Mouse (Mus musculus) CH12.LX (cell line): ENCODE results near the gene Arl9.
A peak's percentile ranks its signal among the peaks of the same experiment; 100 is the strongest.

ENCODE experiments used
- CHD2 ChIP-seq: IDR thresholded peaks from 2 replicates; pipeline ENCODE4 v1.6.1; 2011; ENCODE audit warnings: low read length, improper control_type of control experiment
- CTCF ChIP-seq, 2 experiments: IDR thresholded peaks in 1 of 2; conservative IDR thresholded peaks in 1 of 2; 2 replicates each; pipeline ENCODE4 v1.5.1; 2011 to 2012; ENCODE audit warnings: low read depth in 2 of 2, low read length in 2 of 2, improper control_type of control experiment in 1 of 2, inconsistent platforms in 1 of 2, mild to moderate bottlenecking in 1 of 2, moderate library complexity in 1 of 2
- EP300 ChIP-seq: IDR thresholded peaks from 2 replicates; pipeline ENCODE4 v1.6.1; 2011; ENCODE audit warnings: low read length, improper control_type of control experiment
- KAT2A ChIP-seq: IDR thresholded peaks from 2 replicates; pipeline ENCODE4 v1.6.1; 2012; ENCODE audit warnings: low read length, improper control_type of control experiment, inconsistent platforms; ENCODE audit not compliant: insufficient replicate concordance
- MAFK ChIP-seq: IDR thresholded peaks from 2 replicates; pipeline ENCODE4 v1.6.1; 2011; ENCODE audit warnings: low read length, improper control_type of control experiment; ENCODE audit not compliant: insufficient replicate concordance
- MEF2A ChIP-seq: IDR thresholded peaks from 2 replicates; pipeline ENCODE4 v1.6.1; 2014; ENCODE audit warnings: low read depth, mild to moderate bottlenecking, inconsistent platforms, low read length, improper control_type of control experiment, borderline replicate concordance
- POLR2AphosphoS2 ChIP-seq: IDR thresholded peaks from 2 replicates; pipeline ENCODE4 v1.6.1; 2011; ENCODE audit warnings: low read depth, low read length, improper control_type of control experiment
- UBTF ChIP-seq: IDR thresholded peaks from 2 replicates; pipeline ENCODE4 v1.6.1; 2012; ENCODE audit warnings: low read depth, mild to moderate bottlenecking, inconsistent platforms, low read length, improper control_type of control experiment, moderate library complexity
- ZNF384 ChIP-seq: IDR thresholded peaks from 2 replicates; pipeline ENCODE4 v1.6.1; 2012; ENCODE audit warnings: low read depth, low read length, improper control_type of control experiment, inconsistent platforms

GRCm38 (mm10) chr5:77013171-77013570 is 9.3 kb downstream of the Arl9 start:
- TF ChIP-seq UBTF (no peak), POLR2AphosphoS2 (no peak), CTCF (conservative IDR thresholded peaks at IDR 0.05 in 1 of 2, IDR thresholded peaks at IDR 0.05 in 1 of 2; ENCODE audit: low read depth in 2 of 2, low read length in 2 of 2) (no peak), MEF2A (no peak), MAFK (no peak), KAT2A (no peak), EP300 (peak; percentile 59), CHD2 (no peak), ZNF384 (no peak)
